Mouse (Mus musculus) stomach, embryonic 15.5 days (tissue): ENCODE results near the gene Gm49358. TPM values are rescaled to one million over a fixed set of nuclear protein-coding genes. Genes with fewer than 3 reads are reported as not detected.

ENCODE experiments used
- ATAC-seq: fragments of 200-750 bp; cut with Nextera tagmentation; 2 replicates; pipeline ENCODE4 v1.8.0; 2017; ENCODE audit warnings: low read depth, moderate number of reproducible peaks, moderate TSS enrichment; ENCODE audit not compliant: insufficient read depth, low FRiP score
- H3K27ac ChIP-seq: fragments of 300-500 bp; sonication (generic); 2 replicates; pipeline ENCODE4 v1.5.1; 2015; ENCODE audit warnings: mild to moderate bottlenecking, inconsistent platforms
- H3K27me3 ChIP-seq: fragments of 300-500 bp; sonication (generic); replicated peaks from 2 replicates; pipeline ENCODE4 v1.6.1; 2015; ENCODE audit warnings: inconsistent platforms
- H3K36me3 ChIP-seq: fragments of 300-500 bp; sonication (generic); 2 replicates; pipeline ENCODE4 v1.6.1; 2015; ENCODE audit warnings: inconsistent platforms
- H3K4me1 ChIP-seq: fragments of 300-500 bp; sonication (generic); 2 replicates; pipeline ENCODE4 v1.6.1; 2015; ENCODE audit warnings: inconsistent platforms
- H3K4me2 ChIP-seq: fragments of 300-500 bp; sonication (generic); 2 replicates; pipeline ENCODE4 v1.6.1; 2015; ENCODE audit warnings: mild to moderate bottlenecking, inconsistent platforms
- H3K4me3 ChIP-seq: fragments of 300-500 bp; sonication (generic); replicated peaks from 2 replicates; pipeline ENCODE4 v1.5.1; 2015; ENCODE audit warnings: inconsistent platforms
- H3K9ac ChIP-seq: fragments of 300-500 bp; sonication (generic); 2 replicates; pipeline ENCODE4 v1.6.1; 2015; ENCODE audit warnings: inconsistent platforms
- H3K9me3 ChIP-seq: fragments of 300-500 bp; sonication (generic); 2 replicates; pipeline ENCODE4 v1.6.1; 2016; ENCODE audit warnings: inconsistent platforms
- WGBS: fragments of 180-500 bp; shearing (Covaris S2); methylation state at CpG from one replicate; pipeline ENCODE4 v1.1.7; 2015; 5-methylcytosine and 5-hydroxymethylcytosine counted together
- polyA plus RNA-seq: library from polyadenylated mRNA; unstranded; fragments of >200 nt; fragmentation: Nextera tagmentation; extraction: Ambion mirVana; gene quantifications from 2 replicates; pipeline ENCODE4 v1.2.1, GENCODE M21; 2015

Gm49358 gene
- polyA plus RNA-seq, 1 experiment from 2014 or later: not detected

GRCm38 (mm10) chr10:86793509-86793951 is 29.8 kb downstream of the Gm49358 start:
- WGBS: 58% methylated on average over 2 of the region's 2 CpGs
- no peaks in the 10 kb centered on the region for H3K36me3 ChIP-seq

GRCm38 (mm10) chr10:86794196-86794595 is 30.4 kb downstream of the Gm49358 start:
- 93% methylated on average over 4 of the region's 4 CpGs for WGBS
- no peaks in the 10 kb centered on the region for H3K27me3 ChIP-seq
- H3K4me1 ChIP-seq: peaks cover 12% of the 10 kb centered on the region
- no peaks in the 10 kb centered on the region for H3K36me3 ChIP-seq
- no peak overlapping the region for H3K4me2 ChIP-seq
- no peak overlapping the region for H3K27ac ChIP-seq
- H3K9me3 ChIP-seq: no peaks in the 10 kb centered on the region
- no peak overlapping the region for H3K4me3 ChIP-seq
- H3K9ac ChIP-seq: no peak overlapping the region
- ATAC-seq: no peak

More at GRCm38 (mm10) chr10:86793509-86793951, 29.8 kb downstream of the Gm49358 start:
- Histone ChIP-seq H3K27me3 (no peaks in the 10 kb centered on the region), H3K4me3 (no peak overlapping the region), H3K9ac (no peak overlapping the region), H3K9me3 (no peaks in the 10 kb centered on the region), H3K4me1 (peaks cover 12% of the 10 kb centered on the region), H3K27ac (no peak overlapping the region), H3K4me2 (no peak overlapping the region)
- ATAC-seq: peak; percentile 19; the same call in 1 of the 2 replicates

GRCm38 (mm10) chr10:86794794-86795535 is 31.2 kb downstream of the Gm49358 start:
- Histone ChIP-seq H3K4me2 (no peak overlapping the region), H3K27me3 (no peaks in the 10 kb centered on the region), H3K9me3 (no peaks in the 10 kb centered on the region), H3K4me3 (no peak overlapping the region), H3K4me1 (peaks cover 12% of the 10 kb centered on the region), H3K9ac (no peak overlapping the region), H3K36me3 (no peaks in the 10 kb centered on the region), H3K27ac (no peak overlapping the region)
- ATAC-seq: no peak
- WGBS: 84% methylated on average over 9 of the region's 9 CpGs

GRCm38 (mm10) chr10:86796073-86796741 is 32.4 kb downstream of the Gm49358 start:
- peaks cover 12% of the 10 kb centered on the region for H3K4me1 ChIP-seq

GRCm38 (mm10) chr10:86807362-86807761 is 43.6 kb downstream of the Gm49358 start:
- no peak for ATAC-seq
- H3K27ac ChIP-seq: no peak overlapping the region
- no peak overlapping the region for H3K9ac ChIP-seq
- no peak overlapping the region for H3K4me3 ChIP-seq
- H3K4me1 ChIP-seq: no peaks in the 10 kb centered on the region
- no peaks in the 10 kb centered on the region for H3K9me3 ChIP-seq
- H3K36me3 ChIP-seq: no peaks in the 10 kb centered on the region
- H3K4me2 ChIP-seq: no peak overlapping the region
- H3K27me3 ChIP-seq: no peaks in the 10 kb centered on the region
- WGBS: 100% methylated on average over 1 of the region's 1 CpGs

More at GRCm38 (mm10) chr10:86796073-86796741, 32.4 kb downstream of the Gm49358 start:
- Histone ChIP-seq H3K27ac (no peak overlapping the region), H3K9me3 (no peaks in the 10 kb centered on the region), H3K4me2 (no peak overlapping the region), H3K36me3 (no peaks in the 10 kb centered on the region), H3K4me3 (no peak overlapping the region), H3K9ac (no peak overlapping the region), H3K27me3 (no peaks in the 10 kb centered on the region)
- ATAC-seq: no peak
- WGBS: 89% methylated on average over 5 of the region's 5 CpGs

- no peak overlapping the region for H3K27ac ChIP-seq
- WGBS: 78% methylated on average over 15 of the region's 15 CpGs
- no peaks in the 10 kb centered on the region for H3K9me3 ChIP-seq
- no peaks in the 10 kb centered on the region for H3K36me3 ChIP-seq
- H3K4me2 ChIP-seq: no peak overlapping the region
- ATAC-seq: no peak
- H3K9ac ChIP-seq: no peak overlapping the region
- H3K4me3 ChIP-seq: no peak overlapping the region
- no peaks in the 10 kb centered on the region for H3K4me1 ChIP-seq
- no peaks in the 10 kb centered on the region for H3K27me3 ChIP-seq
Measured at GRCm38 (mm10) chr10:86808013-86808758, 44.4 kb downstream of the Gm49358 start.

- no peaks in the 10 kb centered on the region for H3K36me3 ChIP-seq
- no peak overlapping the region for H3K4me3 ChIP-seq
- no peak for ATAC-seq
- no peak overlapping the region for H3K4me2 ChIP-seq
- H3K4me1 ChIP-seq: no peaks in the 10 kb centered on the region
- H3K9me3 ChIP-seq: no peaks in the 10 kb centered on the region
- WGBS: 85% methylated on average over 9 of the region's 9 CpGs
- no peak overlapping the region for H3K27ac ChIP-seq
- H3K9ac ChIP-seq: no peak overlapping the region
- no peaks in the 10 kb centered on the region for H3K27me3 ChIP-seq
Measured at GRCm38 (mm10) chr10:86810000-86810399, 46.2 kb downstream of the Gm49358 start.

GRCm38 (mm10) chr10:86810612-86811011 is 46.8 kb downstream of the Gm49358 start:
- Histone ChIP-seq H3K4me2 (no peak overlapping the region), H3K36me3 (no peaks in the 10 kb centered on the region), H3K27ac (no peak overlapping the region), H3K4me3 (no peak overlapping the region), H3K9ac (no peak overlapping the region), H3K27me3 (no peaks in the 10 kb centered on the region), H3K9me3 (no peaks in the 10 kb centered on the region), H3K4me1 (no peaks in the 10 kb centered on the region)
- 84% methylated on average over 5 of the region's 5 CpGs for WGBS
- no peak for ATAC-seq

- no peaks in the 10 kb centered on the region for H3K27me3 ChIP-seq
- H3K4me3 ChIP-seq: no peak overlapping the region
- no peak overlapping the region for H3K9ac ChIP-seq
- H3K36me3 ChIP-seq: no peaks in the 10 kb centered on the region
- H3K9me3 ChIP-seq: no peaks in the 10 kb centered on the region
- peak; percentile 72 for ATAC-seq
- 62% methylated on average over 19 of the region's 19 CpGs for WGBS
- peaks cover 8% of the 10 kb centered on the region; the same call in 1 of the 2 replicates for H3K4me1 ChIP-seq
- peak overlapping the region; percentile 80 for H3K27ac ChIP-seq
- H3K4me2 ChIP-seq: 0 out of 2 replicates have a peak overlapping the region, but pooled peaks have one; percentile 5
Measured at GRCm38 (mm10) chr10:86814292-86815131, 50.7 kb downstream of the Gm49358 start.

GRCm38 (mm10) chr10:86815133-86815532 is 51.4 kb downstream of the Gm49358 start:
- H3K4me3 ChIP-seq: no peak overlapping the region
- H3K27ac ChIP-seq: peak overlapping the region; percentile 80; the same call in 1 of the 2 replicates
- no peaks in the 10 kb centered on the region for H3K9me3 ChIP-seq

GRCm38 (mm10) chr10:86819649-86820165 is 55.9 kb downstream of the Gm49358 start:
- no peak overlapping the region for H3K4me3 ChIP-seq
- peak overlapping the region; percentile 73 for H3K27ac ChIP-seq
- H3K36me3 ChIP-seq: no peaks in the 10 kb centered on the region
- 46% methylated on average over 8 of the region's 8 CpGs for WGBS
- H3K9ac ChIP-seq: no peak overlapping the region
- no peak overlapping the region for H3K4me2 ChIP-seq
- no peaks in the 10 kb centered on the region for H3K9me3 ChIP-seq
- H3K27me3 ChIP-seq: no peaks in the 10 kb centered on the region
- H3K4me1 ChIP-seq: peaks cover 10% of the 10 kb centered on the region; the same call in 1 of the 2 replicates
- ATAC-seq: no peak

More at GRCm38 (mm10) chr10:86815133-86815532, 51.4 kb downstream of the Gm49358 start:
- no peak overlapping the region for H3K9ac ChIP-seq
- WGBS: 79% methylated on average over 7 of the region's 7 CpGs
- no peaks in the 10 kb centered on the region for H3K36me3 ChIP-seq
- no peak overlapping the region for H3K4me2 ChIP-seq
- no peaks in the 10 kb centered on the region for H3K27me3 ChIP-seq
- peaks cover 10% of the 10 kb centered on the region; the same call in 1 of the 2 replicates for H3K4me1 ChIP-seq
- no peak for ATAC-seq
